Mouse (Mus musculus) kidney, postnatal 25 days (tissue): ENCODE measurements around the gene Marc2.

Experiments used
- DNase-seq, 2 experiments: peaks; one replicate each; pipeline ENCODE4 v3.0.0; 2021; ENCODE audit warnings: mixed read lengths in 2 of 2

The Marc2 gene

DNA sequence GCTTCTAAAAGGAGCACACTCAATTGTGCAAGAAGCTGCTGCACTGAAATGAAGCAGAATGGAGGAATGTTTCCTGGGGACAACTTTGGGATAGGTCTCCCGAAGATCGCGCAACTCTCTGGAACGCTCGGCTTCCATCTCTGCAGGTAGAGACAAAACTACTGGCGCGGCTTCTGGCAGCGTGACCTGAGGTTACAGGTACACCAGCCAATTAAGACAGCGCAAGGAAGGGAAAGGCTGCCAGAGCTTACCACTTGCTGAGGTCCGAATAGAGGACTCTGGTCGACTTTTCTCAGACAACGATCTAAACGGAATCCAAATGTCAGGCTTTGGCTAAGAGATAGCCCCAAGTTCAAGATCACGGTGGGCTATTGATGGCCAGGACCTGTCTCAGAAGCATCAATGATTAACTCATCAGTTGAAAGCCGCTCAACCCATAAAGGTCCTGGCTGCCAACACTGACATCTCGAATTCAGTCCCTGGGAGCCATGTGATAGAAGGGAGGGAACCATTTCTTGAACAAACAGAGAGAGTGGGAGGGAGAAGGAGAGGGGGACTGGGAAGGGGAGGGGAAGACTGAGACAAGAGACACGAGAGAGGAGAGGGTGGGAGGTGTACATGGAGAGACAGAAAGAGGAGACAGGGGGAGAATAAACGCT lies at the start of gene Marc2:
Gene Marc2, minus strand, starts transcription at position 360 of the 659 bp plus-strand sequence.
- peak; percentile 60 to 83 for DNase-seq

DNA sequence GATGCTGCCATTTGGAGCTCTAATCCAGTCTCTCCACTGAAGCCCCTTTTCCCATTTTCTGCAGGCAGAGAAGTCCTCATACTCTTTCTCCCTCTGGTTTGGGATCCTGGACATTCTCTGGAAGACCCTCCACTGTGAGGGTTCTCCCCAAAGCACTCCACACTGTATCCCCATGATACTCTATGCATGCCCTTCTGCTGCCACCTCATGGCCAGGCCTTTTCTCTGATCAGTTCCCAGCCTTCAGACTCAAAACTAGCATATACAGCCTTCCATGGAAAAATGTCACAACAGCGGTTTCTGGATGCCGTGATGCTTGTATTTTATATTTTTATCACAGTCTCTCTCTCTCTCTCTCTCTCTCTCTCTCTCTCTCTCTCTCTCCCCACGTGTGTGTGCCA lies 45.7 kb upstream of the Marc2 start:
- peak in 1 of 2 experiments; percentile 50 for DNase-seq

DNA sequence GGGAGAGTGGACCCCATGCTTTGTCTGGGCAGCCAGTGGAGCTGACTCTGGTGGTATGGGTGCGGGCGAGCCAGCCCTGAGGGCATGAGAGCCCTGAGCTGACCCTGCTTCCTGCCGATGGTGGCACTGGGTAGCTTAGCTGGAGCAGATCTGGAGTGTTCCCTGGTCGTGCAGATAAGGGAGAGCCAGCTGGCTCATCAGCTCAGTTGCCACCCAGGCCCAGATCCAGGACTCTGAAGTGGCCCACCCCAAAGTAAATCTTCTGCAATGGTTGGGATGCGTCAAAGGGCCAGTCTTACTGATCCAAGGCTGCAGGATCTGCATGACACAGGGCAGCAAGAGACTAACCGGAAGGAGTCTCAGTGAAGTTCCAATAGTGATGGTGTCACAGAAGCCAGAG lies 43.2 kb upstream of the Marc2 start:
- no peak for DNase-seq

DNA sequence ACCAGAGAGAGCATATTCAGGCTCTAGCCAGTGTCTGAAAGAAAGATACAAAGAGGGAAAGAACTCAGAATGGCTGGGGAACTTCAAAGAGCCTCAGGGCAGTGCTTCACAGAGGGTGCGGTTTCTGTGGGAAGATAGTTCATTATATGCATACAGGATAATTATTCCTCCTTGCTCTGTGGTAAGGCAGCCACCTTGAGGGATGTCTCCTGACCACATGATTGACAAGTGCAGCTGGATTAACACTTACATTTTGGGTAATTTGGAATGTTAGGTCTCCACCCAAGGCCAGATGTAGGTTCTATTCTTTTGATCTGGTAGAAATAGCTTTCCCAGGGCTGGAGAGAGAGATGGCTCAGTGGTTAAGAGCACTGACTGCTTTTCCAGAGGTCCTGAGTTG lies 39.9 kb upstream of the Marc2 start:
- no peak for DNase-seq

DNA sequence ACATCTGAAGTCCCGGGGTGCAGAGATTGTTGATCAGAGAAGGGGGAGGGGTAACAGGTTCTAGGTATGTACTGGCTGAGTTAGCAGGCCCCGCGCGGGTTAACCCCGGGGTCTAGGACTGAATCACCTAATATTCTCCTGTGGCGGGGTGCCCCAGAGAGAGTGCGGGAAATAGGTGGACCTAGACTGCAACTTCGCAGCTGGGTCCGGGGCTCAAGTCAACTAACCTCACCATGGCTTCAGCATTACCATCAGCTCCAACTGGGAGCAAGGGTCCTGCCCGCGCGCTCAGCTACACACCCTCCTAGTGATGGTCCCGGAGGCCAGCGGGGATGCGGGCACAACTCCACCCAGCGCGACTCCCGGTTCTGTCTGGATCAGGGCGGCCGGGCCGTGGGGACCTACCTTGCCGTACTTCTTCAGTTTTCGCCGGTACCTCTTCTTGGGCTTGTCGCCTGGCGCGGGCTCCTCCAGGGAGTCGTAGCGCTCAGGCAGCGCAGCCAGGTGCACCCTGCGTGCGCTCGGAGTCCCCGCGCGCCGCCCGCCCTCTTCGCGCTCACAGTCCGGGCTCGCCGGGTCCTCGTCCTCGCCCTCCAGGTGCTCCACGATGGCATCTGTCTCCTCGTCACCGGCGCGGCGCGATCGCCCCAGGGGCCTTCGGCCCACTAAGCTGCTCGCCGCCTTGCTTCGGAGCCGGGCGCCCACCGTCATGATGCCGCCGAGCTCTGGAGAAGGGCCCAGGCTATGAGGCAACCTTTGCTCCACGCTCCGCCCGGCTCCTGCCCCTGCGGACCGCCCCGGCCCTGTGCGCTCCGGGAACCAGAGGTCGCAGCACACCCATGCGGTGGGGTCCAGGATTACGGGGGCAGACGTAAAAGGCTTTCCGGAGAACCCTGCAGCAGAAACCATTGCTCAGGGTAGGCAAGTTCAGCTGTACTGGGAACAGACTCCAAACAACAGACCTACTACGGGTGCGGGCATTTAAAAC lies 36.3 kb upstream of the Marc2 start, which contains the start of gene C130074G19Rik:
Gene C130074G19Rik, minus strand, starts transcription at position 938 of the 988 bp plus-strand sequence.
- peak; percentile 90 to 96 for DNase-seq

DNA sequence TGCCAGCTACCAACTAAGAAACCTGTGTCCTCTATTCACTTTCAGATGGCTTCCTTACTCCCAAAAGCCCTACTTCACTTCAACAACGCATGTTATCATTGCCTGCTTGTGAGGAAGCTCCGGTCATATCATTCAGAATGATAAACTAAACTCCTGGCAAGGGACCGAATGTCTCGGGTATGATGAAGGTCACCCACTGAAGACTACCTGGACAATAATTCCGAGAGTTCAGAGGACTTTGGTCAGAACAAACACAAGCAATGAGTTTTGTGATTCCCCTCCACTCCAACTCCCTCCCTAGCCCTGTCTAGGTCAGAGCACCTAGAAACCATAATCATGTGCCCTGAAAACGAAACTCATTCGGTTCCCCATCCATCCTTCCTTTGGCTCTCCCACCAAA lies 35.6 kb upstream of the Marc2 start:
- peak in 1 of 2 experiments; percentile 31 for DNase-seq

DNA sequence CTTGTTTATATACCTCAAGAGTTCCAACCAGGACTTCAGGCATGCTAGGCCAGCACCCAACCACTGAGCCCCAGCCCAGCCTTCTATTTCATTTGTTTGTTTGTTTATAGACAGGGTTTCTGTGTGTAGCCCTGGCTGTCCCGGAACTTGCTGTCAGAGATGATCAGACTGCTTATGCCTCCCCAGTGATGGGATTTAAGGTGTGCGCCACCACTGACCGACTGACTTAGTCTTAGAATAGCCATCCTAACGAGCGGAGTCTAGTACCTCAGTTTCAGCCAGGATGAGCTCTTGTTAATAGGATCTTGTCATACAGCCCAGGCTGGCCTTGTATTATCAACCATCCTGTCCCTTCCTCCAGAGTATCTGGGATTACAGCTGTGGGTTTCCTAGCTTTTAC lies 35.0 kb upstream of the Marc2 start:
- DNase-seq: peak in 1 of 2 experiments; percentile 33

DNA sequence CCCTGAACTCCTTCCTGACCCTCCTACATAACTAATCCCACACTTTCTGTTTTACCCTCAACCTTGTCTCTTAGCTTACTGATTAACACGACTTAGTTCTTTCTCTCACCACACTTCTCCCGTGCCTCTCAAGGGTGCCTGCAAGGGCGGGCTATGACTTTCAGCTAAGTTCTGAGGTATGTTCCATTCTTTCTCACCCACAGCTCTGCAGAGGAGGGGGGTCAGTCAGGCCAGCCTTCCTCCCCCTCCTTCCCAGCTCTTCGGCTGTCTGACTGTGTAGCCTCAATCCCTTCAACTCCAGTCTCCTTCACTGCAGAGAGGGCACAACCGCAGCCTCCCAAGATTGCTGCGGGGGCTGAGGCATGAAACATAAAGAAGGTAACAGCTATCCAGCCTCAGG lies 32.6 kb upstream of the Marc2 start:
- DNase-seq: peak; percentile 70 to 91

DNA sequence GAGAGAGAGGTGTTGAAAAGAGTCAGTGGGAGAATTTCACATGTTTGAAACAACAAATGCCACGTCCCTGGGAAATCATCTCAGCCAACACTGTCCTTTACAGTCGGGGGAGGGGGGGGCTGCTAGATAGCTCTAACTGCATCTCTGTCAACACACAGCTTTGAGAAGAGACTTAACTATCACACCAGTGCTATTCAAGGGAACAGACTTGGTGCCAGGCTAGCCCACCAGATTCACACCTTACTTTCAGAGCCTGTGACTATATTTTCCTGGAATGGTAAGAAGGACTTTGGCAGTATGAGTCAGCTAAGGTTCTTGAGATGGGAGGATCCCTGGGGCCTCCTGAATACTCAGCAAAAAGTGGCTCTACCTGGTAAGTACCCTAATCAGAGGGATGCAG lies 31.1 kb upstream of the Marc2 start:
- DNase-seq: peak in 1 of 2 experiments; percentile 28

DNA sequence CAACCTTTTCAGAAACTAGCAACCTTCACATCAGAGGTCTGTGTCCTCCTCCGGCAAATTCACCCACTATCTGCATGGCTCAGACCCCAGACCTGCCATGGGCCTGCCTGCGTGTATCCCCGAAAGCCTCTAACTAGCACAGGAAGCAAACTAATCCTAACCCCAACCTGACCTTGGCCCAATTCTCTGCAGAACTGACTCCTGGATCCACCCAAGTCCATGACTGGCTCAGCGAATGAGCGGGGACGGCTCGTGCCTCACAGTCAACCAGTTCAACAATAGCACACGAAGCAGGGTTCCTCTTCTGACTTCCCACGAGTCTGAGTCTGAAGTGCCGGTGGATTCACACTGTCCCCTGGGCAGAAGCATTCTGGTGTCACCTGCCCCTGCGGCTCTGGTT lies 27.7 kb upstream of the Marc2 start:
- no peak for DNase-seq

DNA sequence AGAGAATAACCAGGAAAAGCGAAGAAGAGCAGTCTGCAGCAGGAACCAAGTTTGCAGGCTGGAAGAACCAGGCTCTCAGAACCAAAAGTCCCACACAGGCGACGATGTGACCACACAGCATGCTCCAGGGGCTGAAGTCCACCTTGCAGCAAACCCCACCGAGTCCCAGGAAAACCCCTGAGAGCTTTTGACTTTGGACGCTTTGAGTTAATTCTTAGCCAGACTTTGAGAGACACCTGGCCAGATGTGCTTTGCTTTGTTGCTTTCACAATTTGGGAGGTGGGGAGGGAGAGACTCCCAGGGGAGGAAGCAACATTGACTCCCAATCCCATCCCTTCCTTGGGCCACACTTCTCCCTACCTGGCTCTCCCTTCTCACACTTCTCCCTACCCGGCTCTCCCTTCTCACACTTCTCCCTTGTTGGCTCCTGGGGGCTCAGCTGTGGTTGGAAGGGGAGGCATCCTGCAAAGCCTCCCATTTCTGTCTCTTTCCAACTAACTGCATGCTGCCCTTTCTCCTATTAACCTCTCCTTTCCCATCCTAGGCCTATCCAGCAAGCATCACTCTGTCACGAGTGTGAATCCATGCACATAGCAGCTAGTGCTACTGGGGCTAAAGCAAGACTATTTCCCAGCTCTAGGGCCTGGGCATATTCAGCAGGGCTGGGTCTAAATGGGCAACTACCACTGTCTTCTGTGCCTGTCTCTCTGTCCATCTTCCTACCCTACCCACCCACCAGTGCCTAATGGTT lies 26.0 kb upstream of the Marc2 start:
- peak; percentile 70 to 91 for DNase-seq

DNA sequence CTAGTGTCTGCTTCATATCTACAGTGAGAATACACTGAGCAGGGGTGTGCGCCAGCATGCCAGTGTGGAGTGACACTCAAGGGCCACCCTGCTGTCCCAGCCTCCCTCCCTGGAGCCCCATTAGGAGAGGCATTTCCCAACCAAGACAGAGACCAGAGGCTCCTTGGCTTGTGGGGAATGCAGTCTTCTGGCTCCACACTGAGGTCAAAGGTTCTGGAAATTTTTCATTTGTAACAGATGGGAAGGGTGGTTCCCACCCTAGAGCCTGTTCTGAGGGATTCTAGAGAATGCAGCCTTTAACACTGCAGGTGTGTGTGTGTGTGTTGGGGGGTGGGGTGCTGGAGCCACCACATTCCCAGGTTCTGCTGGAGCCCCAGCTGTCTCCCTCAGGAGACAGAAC lies 25.3 kb upstream of the Marc2 start:
- peak; percentile 58 to 79 for DNase-seq

DNA sequence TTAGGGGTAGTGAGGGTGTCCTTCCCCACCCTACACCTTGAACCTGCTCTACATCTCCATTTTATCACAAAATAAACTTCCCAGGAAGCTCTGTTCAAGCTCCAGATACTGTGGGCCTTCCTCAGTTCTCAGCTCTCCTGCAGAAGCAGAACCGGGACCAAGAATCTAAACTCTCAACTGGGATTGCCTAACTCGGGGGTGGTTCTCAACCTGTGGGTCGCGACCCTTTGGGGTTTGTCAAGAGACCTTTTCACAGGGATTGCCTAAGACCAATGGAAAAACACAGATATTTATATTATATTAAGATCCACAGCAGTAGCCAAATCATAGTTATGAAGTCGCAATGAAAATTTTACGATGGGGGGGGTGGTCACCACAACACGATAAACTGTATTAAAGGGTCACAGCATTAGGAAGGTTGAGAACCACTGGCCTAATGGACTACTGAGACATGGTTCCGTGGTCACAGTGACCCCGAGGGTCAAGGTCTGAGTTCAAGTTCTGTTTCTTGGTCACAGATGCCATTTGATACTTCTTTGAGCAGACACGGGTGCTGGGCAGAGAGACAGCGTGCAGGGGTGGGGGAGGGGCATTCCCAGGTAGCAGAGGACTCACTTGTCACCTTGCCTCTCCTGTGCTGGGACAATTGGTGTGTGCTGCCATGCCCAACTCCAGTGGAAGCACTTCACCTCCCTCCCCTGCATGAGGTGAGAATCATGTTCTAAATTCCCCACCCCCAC lies 24.6 kb upstream of the Marc2 start:
- peak; percentile 43 to 72 for DNase-seq

DNA sequence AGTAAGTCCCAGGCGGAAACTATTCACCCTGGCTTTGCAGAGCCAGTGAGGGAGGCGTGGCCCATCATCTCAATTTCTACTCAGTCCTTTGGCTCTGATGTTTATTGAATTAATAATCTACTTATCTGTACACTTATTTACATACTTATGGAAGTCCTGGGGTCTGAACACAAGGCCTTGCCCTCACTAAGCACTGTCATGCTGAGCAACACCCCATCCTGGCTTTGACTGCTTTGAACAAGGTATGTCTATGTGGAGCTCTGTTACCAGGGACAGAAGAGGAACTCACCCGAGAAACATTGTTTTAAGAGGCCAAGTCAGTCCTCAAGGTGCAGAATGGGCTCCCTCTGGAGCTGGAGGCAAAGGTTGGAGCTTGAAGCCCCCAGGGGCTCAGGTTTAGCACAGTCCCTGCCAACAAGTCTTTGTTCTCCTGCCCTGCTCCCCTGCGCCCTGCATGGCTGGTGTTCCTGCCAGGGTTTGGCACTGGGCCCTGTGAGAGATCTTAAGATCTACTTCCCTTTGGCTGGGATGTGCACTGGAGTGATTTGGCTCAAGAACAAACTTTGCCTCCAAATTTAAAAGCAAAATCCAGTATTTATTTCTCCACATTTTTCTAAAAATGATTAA lies 23.8 kb upstream of the Marc2 start:
- DNase-seq: peak; percentile 92 to 94

DNA sequence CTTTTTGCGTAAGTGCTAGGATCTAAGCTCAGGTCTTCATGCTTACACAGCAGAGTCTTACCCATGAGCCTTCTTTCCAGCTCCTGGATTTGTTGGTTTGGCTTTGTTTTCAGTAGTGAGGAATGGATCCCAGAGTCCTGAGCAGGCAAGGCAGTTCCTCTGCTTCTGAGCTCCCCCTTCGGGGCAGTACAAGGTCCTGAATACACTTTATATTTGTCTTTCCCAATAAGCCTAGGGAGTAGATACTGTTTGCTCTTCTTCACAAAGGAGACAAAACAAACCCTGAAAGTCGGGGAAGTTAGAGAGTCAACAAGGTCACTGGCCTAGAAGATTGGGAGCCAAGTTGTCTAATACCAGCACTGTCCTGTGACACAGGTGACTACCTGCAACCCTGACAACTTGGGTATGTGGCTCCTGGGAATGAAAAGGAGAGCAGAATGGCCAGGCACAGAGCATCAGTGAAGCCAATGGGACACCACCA lies 21.4 kb upstream of the Marc2 start:
- no peak for DNase-seq

DNA sequence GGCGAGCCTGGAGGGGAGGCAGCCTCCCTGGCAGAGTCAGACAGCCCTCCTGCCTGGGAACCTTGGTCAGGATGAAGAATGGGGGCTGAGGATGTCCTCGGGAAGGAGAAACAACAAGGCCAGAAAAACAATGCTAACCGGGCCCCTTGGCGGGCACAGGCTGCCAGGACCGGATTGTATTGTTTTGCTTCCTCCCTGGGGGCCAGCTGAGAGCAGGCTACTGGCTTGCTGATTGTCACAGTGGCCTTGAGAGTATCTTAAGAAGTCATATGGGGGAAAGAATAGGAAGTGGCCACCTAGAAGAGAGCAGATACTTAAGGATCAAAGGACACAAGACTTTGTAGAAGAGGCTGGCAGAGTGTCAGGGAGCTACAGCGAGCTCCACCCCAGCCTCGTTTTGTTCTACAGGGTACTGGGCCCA lies 18.1 kb upstream of the Marc2 start:
- DNase-seq: peak; percentile 60 to 76

DNA sequence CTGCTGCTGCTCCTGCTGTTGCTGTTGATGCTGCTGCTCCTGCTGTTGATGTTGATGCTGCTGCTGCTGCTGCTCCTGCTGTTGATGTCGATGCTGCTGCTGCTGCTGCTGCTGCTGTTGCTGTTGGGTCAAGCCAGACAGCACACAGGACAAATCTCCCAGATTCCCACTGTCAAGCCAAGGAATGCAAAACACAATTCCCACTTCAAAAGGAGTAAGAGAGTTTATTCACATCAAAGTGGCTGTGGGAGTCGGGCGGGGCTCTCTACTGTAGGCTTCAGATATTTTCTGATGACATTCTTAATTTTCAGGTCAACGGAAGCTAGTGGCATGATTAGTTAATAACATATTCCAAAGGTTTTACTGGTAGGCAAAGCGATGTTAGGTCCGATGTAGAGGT lies 16.4 kb upstream of the Marc2 start:
- DNase-seq: no peak

DNA sequence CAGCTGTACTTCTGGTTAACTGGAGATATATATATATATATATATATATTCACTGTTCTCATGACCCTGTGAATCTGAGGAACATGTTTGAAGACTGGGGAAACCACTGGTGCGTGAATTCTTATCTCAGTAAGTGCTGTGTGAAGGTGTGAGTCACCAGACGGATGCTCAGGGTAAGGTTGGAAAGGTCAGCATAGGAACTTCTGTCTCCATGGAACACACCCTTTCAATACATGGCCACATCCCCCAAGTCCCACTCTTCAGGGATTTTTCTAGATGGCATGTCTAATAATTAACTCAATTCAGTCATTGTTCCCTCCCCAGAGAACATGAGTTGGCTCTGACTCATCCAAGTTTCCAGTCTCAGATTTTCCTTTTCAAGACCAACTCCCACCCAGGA lies 15.3 kb upstream of the Marc2 start:
- DNase-seq: no peak

DNA sequence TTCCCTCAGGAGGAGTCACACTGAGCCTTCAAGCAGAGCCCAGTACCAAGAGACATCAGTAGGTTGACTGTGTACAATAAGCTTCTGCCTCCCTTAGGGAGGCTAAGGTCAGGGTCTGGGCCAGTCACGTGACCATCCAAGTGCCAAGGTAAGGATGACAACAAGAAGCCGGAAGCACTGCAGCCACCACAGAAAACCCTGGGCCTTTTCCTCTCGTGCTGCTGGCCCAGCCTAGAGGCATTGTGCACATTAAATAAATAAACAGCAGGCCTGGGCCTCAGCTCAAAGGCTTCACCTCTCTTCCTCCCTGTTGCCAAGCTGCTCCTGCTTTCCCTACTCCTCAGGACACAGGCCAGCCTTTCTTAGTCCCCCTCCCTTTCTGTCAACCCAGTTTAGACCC lies 14.0 kb upstream of the Marc2 start:
- peak; percentile 29 to 66 for DNase-seq

DNA sequence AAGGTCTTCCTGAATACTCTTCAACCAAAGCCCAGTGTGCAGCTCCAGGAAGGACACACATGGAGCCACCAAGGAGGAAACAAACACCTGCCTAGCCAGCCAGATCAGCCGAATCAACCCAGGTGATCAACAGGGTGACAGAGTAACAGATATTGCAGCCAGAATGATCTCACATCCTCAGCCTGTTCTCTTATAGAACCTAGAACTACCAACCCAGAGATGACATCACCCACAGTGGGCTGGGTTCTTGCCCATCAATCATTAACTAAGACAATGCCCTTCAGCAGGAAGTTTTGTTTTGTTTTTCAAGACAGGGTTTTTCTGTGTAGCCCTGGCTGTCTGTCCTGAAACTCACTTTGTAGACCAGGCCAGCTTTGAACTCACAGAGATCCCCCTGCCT lies 12.0 kb upstream of the Marc2 start:
- peak; percentile 59 to 63 for DNase-seq

DNA sequence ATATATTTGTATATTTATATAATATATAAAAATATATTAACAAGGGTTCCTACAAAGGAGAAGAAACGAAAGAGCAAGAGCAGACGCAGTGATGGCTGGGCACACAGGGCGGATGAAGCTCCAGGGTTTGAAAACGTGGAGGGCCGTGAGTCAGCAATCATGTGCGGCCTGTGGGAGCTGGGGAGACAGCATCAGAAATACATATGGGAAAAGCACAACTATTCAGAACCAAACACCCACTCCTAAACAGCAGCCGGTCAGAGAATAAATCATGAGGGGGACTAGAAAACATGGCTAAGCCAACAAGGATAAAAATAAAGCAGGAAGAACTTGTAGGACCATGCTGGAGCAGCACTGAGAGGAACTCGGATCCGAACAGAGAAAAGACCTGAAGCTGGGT lies 11.0 kb upstream of the Marc2 start:
- DNase-seq: no peak

DNA sequence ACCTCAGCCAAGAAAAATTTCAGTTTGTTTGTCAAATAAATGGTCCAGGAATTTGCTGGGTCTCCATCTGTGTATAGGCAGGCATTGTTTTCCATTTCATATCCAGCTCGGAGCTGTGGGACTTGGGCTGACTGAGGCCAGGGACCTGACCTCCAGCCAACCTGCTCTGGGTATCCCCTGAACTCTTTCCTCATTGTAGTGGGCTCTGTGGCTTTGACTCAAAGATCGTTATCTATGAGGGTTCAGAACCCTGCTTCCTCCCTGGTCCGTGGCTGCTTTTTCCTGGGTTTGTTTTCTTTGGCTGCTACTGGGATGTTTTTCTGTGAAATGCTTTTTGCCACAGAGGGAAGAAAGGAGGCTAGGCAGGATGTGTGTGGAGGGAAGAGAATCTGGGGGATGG lies 7.7 kb upstream of the Marc2 start:
- DNase-seq: peak; percentile 27 to 51
